Mouse (Mus musculus) ES-E14 (cell line): ENCODE results near the gene Ankrd26. TPM values are rescaled to one million over a fixed set of nuclear protein-coding genes. Genes with fewer than 3 reads are reported as not detected.

Experiments used
- DNase-seq: peaks from one replicate; pipeline ENCODE4 v3.0.0-alpha.2; 2013; ENCODE audit warnings: low read depth, low spot score
- H3K27ac ChIP-seq: 2 replicates; pipeline ENCODE4 v1.5.1; 2012; ENCODE audit warnings: low read depth, mild to moderate bottlenecking, low read length, moderate library complexity, mixed read lengths; ENCODE audit not compliant: poor library complexity, insufficient read depth, severe bottlenecking
- H3K36me3 ChIP-seq: 2 replicates; pipeline ENCODE4 v1.6.1; 2012; ENCODE audit warnings: mild to moderate bottlenecking, low read length, moderate library complexity, mixed read lengths; ENCODE audit not compliant: control insufficient read depth, poor library complexity, insufficient read depth, severe bottlenecking
- H3K4me1 ChIP-seq, 2 experiments: fragments of 150-350 bp in 1 of 2; sonication (generic) in 1 of 2; 2 replicates each; pipeline ENCODE4 v1.6.1; 2012; ENCODE audit warnings: low read length in 2 of 2, mild to moderate bottlenecking in 1 of 2, mixed read lengths in 1 of 2; ENCODE audit not compliant: control insufficient read depth in 2 of 2, insufficient read depth in 2 of 2, poor library complexity in 1 of 2
- H3K4me3 ChIP-seq, 2 experiments: fragments of 150-350 bp in 1 of 2; sonication (generic) in 1 of 2; 2 replicates each; pipeline ENCODE4 v1.5.1; 2012; ENCODE audit warnings: low read length in 2 of 2, low read depth in 1 of 2, mild to moderate bottlenecking in 1 of 2, mixed read lengths in 1 of 2; ENCODE audit not compliant: insufficient read depth in 1 of 2, poor library complexity in 1 of 2, severe bottlenecking in 1 of 2
- H3K9ac ChIP-seq: 2 replicates; pipeline ENCODE4 v1.6.1; 2012; ENCODE audit warnings: low read depth, mild to moderate bottlenecking, low read length, mixed read lengths; ENCODE audit not compliant: poor library complexity, insufficient read depth, severe bottlenecking
- H3K9me3 ChIP-seq: fragments of 150-350 bp; sonication (generic); 2 replicates; pipeline ENCODE4 v1.6.1; 2012; ENCODE audit warnings: low read depth, mild to moderate bottlenecking, low read length; ENCODE audit not compliant: control insufficient read depth, insufficient read depth
- CHD2 ChIP-seq: IDR thresholded peaks from 2 replicates; pipeline ENCODE4 v1.6.1; 2014; ENCODE audit warnings: mild to moderate bottlenecking, low read depth, low read length, inconsistent platforms
- HCFC1 ChIP-seq: IDR thresholded peaks from 2 replicates; pipeline ENCODE4 v1.6.1; 2012; ENCODE audit warnings: low read length, inconsistent platforms, borderline replicate concordance; ENCODE audit not compliant: insufficient read depth
- MAFK ChIP-seq: IDR thresholded peaks from 2 replicates; pipeline ENCODE4 v1.6.1; 2014; ENCODE audit warnings: mild to moderate bottlenecking, low read depth, low read length, inconsistent platforms; ENCODE audit not compliant: insufficient read depth
- ZC3H11A ChIP-seq: IDR thresholded peaks from 2 replicates; pipeline ENCODE4 v1.6.1; 2012; ENCODE audit warnings: low read depth, mild to moderate bottlenecking, inconsistent platforms, low read length, borderline replicate concordance
- ZNF384 ChIP-seq: IDR thresholded peaks from 2 replicates; pipeline ENCODE4 v1.6.1; 2012; ENCODE audit warnings: low read depth, low read length, inconsistent platforms
- in situ Hi-C, 2 experiments: fragments of 600-800 bp; cut with MboI; formaldehyde crosslinking; loops; one replicate each; pipeline ENCODE4 v1.15.1; 2025; ENCODE audit warnings: low sequenced_read_pairs in 2 of 2, inconsistent platforms in 1 of 2; ENCODE audit not compliant: unreplicated experiment in 2 of 2
- total RNA-seq: library from RNA; depleted of rRNA; stranded (reverse); fragments of 300-350 nt; gene quantifications from 2 replicates; pipeline ENCODE4 v1.2.3, GENCODE M21; 2012

The Ankrd26 gene
- total RNA-seq, 1 experiment: 15.4 TPM

DNA sequence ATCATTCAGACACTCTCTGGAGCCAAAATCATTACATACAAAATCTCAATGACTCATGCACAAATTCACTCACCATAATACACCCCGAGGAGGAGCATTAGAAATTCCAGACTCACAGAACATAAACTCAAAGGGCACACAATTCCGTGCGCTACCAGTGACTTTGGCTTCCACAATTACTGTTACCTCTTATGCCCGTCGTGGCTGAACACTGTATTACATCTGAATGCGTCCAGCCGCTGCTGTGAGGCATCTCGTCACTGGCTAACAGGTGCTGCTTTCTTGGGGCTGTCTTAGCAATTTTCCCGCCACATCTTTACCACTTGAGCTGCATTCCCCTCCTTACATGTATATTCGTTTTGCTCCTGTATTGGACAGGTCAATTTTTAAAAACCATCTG, 26.7 kb downstream of the Ankrd26 start:
- Histone ChIP-seq H3K4me3 (no peak overlapping the region), H3K4me1 (peaks cover 0 to 5% of the 10 kb centered on the region in 2 experiments; a peak in 2 of 4 replicates), H3K27ac (no peak overlapping the region), H3K9me3 (no peaks in the 10 kb centered on the region), H3K9ac (no peak overlapping the region), H3K36me3 (no peaks in the 10 kb centered on the region; the same call in none of the 2 replicates)
- in situ Hi-C loops: no loop called here
- TF ChIP-seq ZC3H11A: no peak
- no peak for TF ChIP-seq MAFK
- no peak for TF ChIP-seq CHD2
- no peak for TF ChIP-seq HCFC1
- no peak for DNase-seq

GRCm38 (mm10) chr6:118533381-118533780, 28.6 kb downstream of the Ankrd26 start:
- peaks cover 0 to 5% of the 10 kb centered on the region in 2 experiments; a peak in 2 of 4 replicates for H3K4me1 ChIP-seq
- no peaks in the 10 kb centered on the region for H3K9me3 ChIP-seq
- H3K36me3 ChIP-seq: peaks cover 4% of the 10 kb centered on the region
- peak overlapping the region in 1 of 2 experiments; percentile 62; a peak in 2 of 4 replicates for H3K4me3 ChIP-seq
- no peak for TF ChIP-seq ZC3H11A
- TF ChIP-seq ZNF384: peak; percentile 97
- TF ChIP-seq CHD2: no peak
- no peak for TF ChIP-seq MAFK
- TF ChIP-seq HCFC1: no peak
- H3K27ac ChIP-seq: no peak overlapping the region
- H3K9ac ChIP-seq: no peak overlapping the region
- peak; percentile 42 for DNase-seq
- in situ Hi-C loops: no loop called here

- peaks cover 11% of the 10 kb centered on the region for H3K36me3 ChIP-seq
These were observed 41.4 kb downstream of the Ankrd26 start for GRCm38 (mm10) chr6:118520668-118521067.

GRCm38 (mm10) chr6:118513335-118514012, 48.6 kb downstream of the Ankrd26 start:
- Histone ChIP-seq H3K4me3 (no peak overlapping the region), H3K4me1 (no peaks in the 10 kb centered on the region), H3K27ac (no peak overlapping the region), H3K36me3 (peaks cover 8% of the 10 kb centered on the region; the same call in 1 of the 2 replicates), H3K9ac (no peak overlapping the region), H3K9me3 (no peaks in the 10 kb centered on the region)
- TF ChIP-seq HCFC1 (no peak), MAFK (no peak), ZNF384 (no peak), ZC3H11A (no peak), CHD2 (no peak)
- in situ Hi-C loops: no loop called here
- DNase-seq: no peak

More at GRCm38 (mm10) chr6:118520668-118521067, 41.4 kb downstream of the Ankrd26 start:
- no peaks in the 10 kb centered on the region for H3K4me1 ChIP-seq
- no peak for DNase-seq
- H3K27ac ChIP-seq: no peak overlapping the region
- H3K9ac ChIP-seq: no peak overlapping the region
- TF ChIP-seq ZC3H11A (no peak), MAFK (no peak), CHD2 (no peak), HCFC1 (no peak), ZNF384 (no peak)
- no peaks in the 10 kb centered on the region for H3K9me3 ChIP-seq
- in situ Hi-C loops: no loop called here
- no peak overlapping the region for H3K4me3 ChIP-seq
